Mouse (Mus musculus) neural tube, postnatal 0 days (tissue): ENCODE data around the gene Pet117. TPM values are rescaled to one million over a fixed set of nuclear protein-coding genes. Genes with fewer than 3 reads are reported as not detected.

Source experiments
- polyA plus RNA-seq: library from polyadenylated mRNA; unstranded; fragments of >200 nt; fragmentation: Nextera tagmentation; extraction: Ambion mirVana; gene quantifications from 2 replicates; pipeline ENCODE4 v1.2.1, GENCODE M21; 2015

Pet117 gene
- polyA plus RNA-seq, result 0.98 and 2.3 TPM in 2 replicates

GRCm38 (mm10) chr2:144368400-144369019 is at the start of gene Pet117, which contains the start of gene Kat14:
TSS of gene Pet117 (plus strand) at chr2:144368996.
TSS of gene Kat14 (plus strand) at chr2:144368983.

GRCm38 (mm10) chr2:144331401-144332302 is 37.1 kb upstream of the Pet117 start, which contains the start of gene Ovol2:
TSS of gene Ovol2 (minus strand) at chr2:144332146.

Other genes with a start within 250 kb of the Pet117 start
- 8.1 and 9.0 TPM in 2 replicates for gene Mgme1, start 98.3 kb upstream of the Pet117 start, polyA plus RNA-seq
- 82.7 and 85.4 TPM in 2 replicates for gene Snx5, start 98.1 kb upstream of the Pet117 start, polyA plus RNA-seq
- gene Ovol2, start 36.9 kb upstream of the Pet117 start, polyA plus RNA-seq, result 0.19 TPM in 1 of 2 replicates, not detected in the other
- gene Kat14, start within 50 bp of the Pet117 start, polyA plus RNA-seq, result 17.2 and 18.5 TPM in 2 replicates
- gene Dzank1, start 158.4 kb downstream of the Pet117 start, polyA plus RNA-seq, result 24.1 and 28.5 TPM in 2 replicates
- gene Polr3f, start 158.7 kb downstream of the Pet117 start, polyA plus RNA-seq, result 18.0 and 18.7 TPM in 2 replicates
- 41.8 and 43.0 TPM in 2 replicates for gene Rbbp9, start 181.9 kb downstream of the Pet117 start, polyA plus RNA-seq
- gene Sec23b, start 187.2 kb downstream of the Pet117 start, polyA plus RNA-seq, result 51.4 and 58.7 TPM in 2 replicates
- 97.8 and 114 TPM in 2 replicates for gene Smim26, start 225.1 kb downstream of the Pet117 start, polyA plus RNA-seq
- 178 and 183 TPM in 2 replicates for gene Dtd1, start 230.9 kb downstream of the Pet117 start, polyA plus RNA-seq